Mouse (Mus musculus) liver, embryonic 18 days (tissue): ENCODE measurements around the gene Gm19935. TPM values are rescaled to one million over a fixed set of nuclear protein-coding genes. Genes with fewer than 3 reads are reported as not detected.

Source experiments
- polyA plus RNA-seq: library from polyadenylated mRNA; depleted of rRNA; stranded (reverse); fragments of >200 nt; gene quantifications from 2 replicates; pipeline ENCODE4 v1.2.3, GENCODE M21; 2012; rRNA removed

The Gm19935 gene
- polyA plus RNA-seq, result 0.02 and 0.05 TPM in 2 replicates

DNA sequence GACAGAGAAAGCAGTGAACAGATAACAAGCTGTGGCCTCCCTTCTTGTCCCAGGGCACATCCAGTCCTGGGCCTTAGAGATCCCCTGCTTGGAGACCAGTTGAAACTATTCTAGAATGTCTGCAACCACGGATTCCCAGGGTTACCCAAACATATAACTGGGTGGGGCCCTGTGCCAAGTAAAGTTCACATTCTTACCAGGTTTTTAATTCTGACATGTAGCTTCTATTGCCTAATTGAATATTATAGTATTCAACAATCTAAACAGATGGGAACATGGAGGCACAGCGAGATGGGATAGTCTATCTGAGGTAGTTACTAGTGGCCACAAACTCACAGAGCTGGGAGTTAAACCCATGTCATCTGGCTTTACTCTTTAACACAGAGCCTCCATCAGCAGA is at the start of gene Gm19935:
TSS of gene Gm19935 (minus strand) at position 101 of the 400 bp plus-strand sequence.

DNA sequence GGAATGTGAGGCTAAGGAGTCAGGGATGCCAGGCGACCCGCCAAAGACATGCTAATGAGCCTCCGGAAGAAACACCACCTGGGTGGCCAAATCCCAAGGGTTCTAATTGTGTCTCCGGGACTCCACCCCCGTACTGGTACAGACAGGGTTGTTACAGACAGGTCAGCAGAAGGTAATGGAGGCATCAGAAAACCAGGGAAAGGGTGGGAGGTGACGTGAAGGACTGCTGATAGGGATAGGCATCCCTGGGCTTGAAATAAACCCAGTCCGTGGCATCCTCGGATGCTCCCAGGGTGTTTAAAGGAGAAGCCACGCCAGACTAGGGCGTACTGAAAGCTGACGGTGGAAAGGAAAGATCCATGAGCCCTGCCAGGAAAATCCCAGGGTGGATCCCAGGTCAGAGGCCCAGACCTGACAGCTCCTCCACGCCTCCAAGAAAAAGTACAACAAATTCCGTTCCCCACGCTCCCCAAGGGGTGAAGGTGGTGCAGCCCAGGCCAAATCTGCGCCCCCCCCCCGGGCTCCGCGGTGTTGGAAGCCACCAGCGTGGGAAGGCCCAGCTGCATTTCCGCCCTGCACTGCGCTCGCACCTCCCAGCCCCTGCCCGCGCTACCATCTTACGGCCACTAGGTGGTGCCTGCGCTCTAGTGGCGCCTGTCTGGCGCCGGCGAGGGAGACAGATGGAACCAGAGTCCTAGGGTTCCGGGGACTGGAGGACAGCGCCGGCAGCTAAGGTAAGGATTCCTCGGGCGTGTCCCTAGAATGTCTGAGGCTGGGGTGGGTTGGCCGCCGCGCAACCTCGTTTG is 11.2 kb upstream of the Gm19935 start, which contains the start of gene Chd9:
TSS of gene Chd9 (plus strand) at position 172 of the 806 bp plus-strand sequence.

Other genes starting within 250 kb of the Gm19935 start
- gene Chd9, start 11.0 kb upstream of the Gm19935 start, polyA plus RNA-seq, result 19.4 and 23.6 TPM in 2 replicates